Mouse (Mus musculus): ENCODE measurements around the gene Acot13. TPM values are rescaled to one million over a fixed set of nuclear protein-coding genes. Genes with fewer than 3 reads are reported as not detected.

The Acot13 gene
- 28.5 and 33.7 TPM in 2 replicates for polyA plus RNA-seq (2012)

GRCm38 (mm10) chr13:24831353-24832130 lies at the start of gene Acot13, which contains the start of gene Tdp2:
Gene Acot13, minus strand, starts transcription at chr13:24831540.
Gene Tdp2, plus strand, starts transcription at chr13:24831679.

GRCm38 (mm10) chr13:24844983-24845955 lies 13.9 kb upstream of the Acot13 start, which contains the start of gene D130043K22Rik:
Gene D130043K22Rik, plus strand, starts transcription at chr13:24845135.

GRCm38 (mm10) chr13:24801308-24801921 lies 29.9 kb downstream of the Acot13 start, which contains the start of gene BC005537:
Gene BC005537, plus strand, starts transcription at chr13:24801657.

Other genes with a start within 250 kb of the Acot13 start
- 14.2 and 16.6 TPM in 2 replicates for gene Ripor2, start 249.4 kb downstream of the Acot13 start, polyA plus RNA-seq (2012)
- gene Armh2, start 90.3 kb downstream of the Acot13 start, polyA plus RNA-seq (2012) = not detected in 2 replicates
- 9.4 and 11.4 TPM in 2 replicates for gene Gmnn, start 69.6 kb downstream of the Acot13 start, polyA plus RNA-seq (2012)
- gene BC005537, start 29.9 kb downstream of the Acot13 start, polyA plus RNA-seq (2012) = 88.7 and 91.4 TPM in 2 replicates
- 52.3 and 65.6 TPM in 2 replicates for gene Tdp2, start 139 bp upstream of the Acot13 start, polyA plus RNA-seq (2012)
- gene D130043K22Rik, start 13.6 kb upstream of the Acot13 start, polyA plus RNA-seq (2012) = not detected in 2 replicates
- gene Aldh5a1, start 106.1 kb upstream of the Acot13 start, polyA plus RNA-seq (2012) = 0.57 and 0.64 TPM in 2 replicates
- gene Gpld1, start 111.6 kb upstream of the Acot13 start, polyA plus RNA-seq (2012) = 0.12 and 0.13 TPM in 2 replicates
- gene Mrs2, start 188.8 kb upstream of the Acot13 start, polyA plus RNA-seq (2012) = 4.4 and 5.8 TPM in 2 replicates
- not detected in 2 replicates for gene Dcdc2a, start 224.5 kb upstream of the Acot13 start, polyA plus RNA-seq (2012)

Data from megakaryocyte-erythroid progenitor cell, adult 5 weeks (primary cell).